Mouse (Mus musculus): ENCODE data around the gene Nfkbil1.

- no peak for TF ChIP-seq CTCF (IDR thresholded peaks at IDR 0.05; ENCODE audit: low read depth)
- no peak for TF ChIP-seq EP300 (IDR thresholded peaks at IDR 0.05; ENCODE audit: low read depth)
Measured at GRCm38 (mm10) chr17:35194844-35195630, 40.6 kb downstream of the Nfkbil1 start.
